Mouse (Mus musculus): ENCODE data around the gene 2310061I04Rik. TPM values are rescaled to one million over a fixed set of nuclear protein-coding genes. Genes with fewer than 3 reads are reported as not detected.

2310061I04Rik gene
- polyA plus RNA-seq, 1 experiment from 2014 or later, result 23.9 TPM

- Histone ChIP-seq H3K27me3 (replicated peaks) (no peaks in the 10 kb centered on the region), H3K36me3 (peaks cover 23% of the 10 kb centered on the region), H3K4me3 (replicated peaks) (no peak overlapping the region), H3K27ac (peak overlapping the region; percentile 92), H3K9me3 (no peaks in the 10 kb centered on the region), H3K9ac (no peak overlapping the region), H3K4me2 (no peak overlapping the region), H3K4me1 (peaks cover 13% of the 10 kb centered on the region; the same call in 1 of the 2 replicates)
- WGBS, result 70% methylated on average over 5 of the region's 5 CpGs
- no peak for ATAC-seq (ENCODE audit: insufficient read depth, low FRiP score, low read depth)
Observed at GRCm38 (mm10) chr17:35920862-35921562, 23.8 kb upstream of the 2310061I04Rik start.

DNA sequence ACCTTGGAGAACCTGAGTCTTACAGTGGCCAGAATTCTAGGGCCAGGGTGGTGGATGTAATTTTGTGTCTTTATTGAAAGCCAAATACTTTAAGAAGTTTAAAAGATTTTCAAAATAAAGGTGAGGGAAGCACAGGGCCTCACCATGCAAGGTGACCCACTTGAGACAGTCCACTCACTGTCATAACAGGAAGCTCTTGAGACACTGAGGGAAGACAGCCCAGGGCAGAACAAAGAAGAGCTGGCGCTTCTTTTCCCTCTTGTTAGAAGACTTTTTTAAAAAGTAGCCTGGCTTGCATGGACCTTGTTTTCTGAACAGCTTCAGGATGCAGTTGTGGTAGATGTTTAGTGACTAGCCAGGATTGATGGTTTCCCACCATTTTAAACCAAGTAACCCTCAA, 23.2 kb upstream of the 2310061I04Rik start:
- peak overlapping the region; percentile 92 for H3K27ac ChIP-seq
- no peaks in the 10 kb centered on the region for H3K27me3 ChIP-seq (replicated peaks)
- no peak overlapping the region for H3K4me3 ChIP-seq (replicated peaks)
- peaks cover 21% of the 10 kb centered on the region for H3K36me3 ChIP-seq
- peaks cover 13% of the 10 kb centered on the region; the same call in 1 of the 2 replicates for H3K4me1 ChIP-seq
- H3K9me3 ChIP-seq, result no peaks in the 10 kb centered on the region
- no peak overlapping the region; the same call in 1 of the 2 replicates for H3K9ac ChIP-seq
- no peak for ATAC-seq (ENCODE audit: insufficient read depth, low FRiP score, low read depth)
- 56% methylated on average over 1 of the region's 1 CpGs for WGBS
- peak overlapping the region; percentile 78; the same call in 1 of the 2 replicates for H3K4me2 ChIP-seq

DNA sequence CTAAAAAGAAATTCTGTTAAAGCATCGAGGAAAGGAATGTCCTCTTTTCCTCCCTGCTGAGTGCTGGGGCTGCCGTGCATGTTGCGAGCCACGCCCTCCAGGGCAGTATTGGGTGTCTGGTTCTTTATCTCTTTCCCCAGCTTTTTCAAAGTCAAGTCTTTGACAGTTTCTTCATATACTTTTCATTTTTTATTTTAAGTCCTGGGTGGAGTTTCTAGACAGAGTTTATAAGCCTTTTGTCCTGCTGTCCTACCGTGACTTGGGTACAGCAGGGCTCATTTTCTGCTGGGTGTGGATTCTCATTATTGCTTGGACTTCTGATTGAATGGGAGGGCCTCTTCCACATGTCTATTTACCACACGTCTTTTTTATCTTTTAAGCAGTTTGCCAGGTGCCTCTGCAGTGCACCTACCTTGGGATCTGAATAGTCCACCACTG, 22.7 kb upstream of the 2310061I04Rik start:
- Histone ChIP-seq H3K4me1 (peaks cover 13% of the 10 kb centered on the region; the same call in 1 of the 2 replicates), H3K9ac (no peak overlapping the region), H3K36me3 (peaks cover 16% of the 10 kb centered on the region), H3K4me2 (peak overlapping the region; percentile 78), H3K27ac (peak overlapping the region; percentile 92), H3K9me3 (no peaks in the 10 kb centered on the region), H3K27me3 (replicated peaks) (no peaks in the 10 kb centered on the region), H3K4me3 (replicated peaks) (peak overlapping the region; percentile 77; the same call in 1 of the 2 replicates)
- 36% methylated on average over 6 of the region's 6 CpGs for WGBS
- ATAC-seq (ENCODE audit: insufficient read depth, low FRiP score, low read depth), result no peak

DNA sequence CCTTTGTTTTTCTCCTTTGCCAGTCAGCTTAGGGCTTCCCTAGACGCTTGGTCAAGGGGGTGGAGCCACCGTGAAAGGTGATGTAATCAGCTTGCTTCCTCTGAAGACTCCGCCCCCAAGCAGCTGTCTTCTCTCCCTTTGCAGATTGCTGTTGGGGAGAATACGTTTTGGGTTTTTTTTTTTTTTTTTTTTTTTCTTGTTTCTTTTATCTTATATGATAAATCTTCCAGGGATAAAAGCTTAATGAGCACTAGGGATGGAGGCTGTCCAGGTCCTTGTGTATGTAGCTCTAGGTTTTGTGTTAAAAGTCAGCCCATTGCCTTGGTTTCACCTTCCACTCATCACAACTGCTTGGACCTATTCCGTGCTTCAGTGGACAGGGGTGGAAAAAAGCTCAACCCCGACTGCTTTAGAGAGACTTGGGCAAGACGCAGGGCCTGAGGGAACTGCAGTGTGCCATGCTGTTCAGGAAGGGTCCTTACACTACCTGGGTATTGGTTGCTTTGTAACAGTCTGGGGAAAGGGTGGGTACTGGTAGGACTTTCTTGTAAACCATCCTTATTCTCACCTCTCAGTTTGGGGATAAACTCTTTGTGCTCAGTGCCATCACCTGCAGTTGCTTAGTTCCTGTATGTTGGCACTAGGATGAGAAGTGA, 22.0 kb upstream of the 2310061I04Rik start:
- 7% methylated on average over 7 of the region's 7 CpGs for WGBS
- Histone ChIP-seq H3K4me2 (peak overlapping the region; percentile 78), H3K9me3 (no peaks in the 10 kb centered on the region), H3K4me1 (peaks cover 13% of the 10 kb centered on the region; the same call in 1 of the 2 replicates), H3K4me3 (replicated peaks) (peak overlapping the region; percentile 77), H3K27ac (peak overlapping the region; percentile 97), H3K36me3 (peaks cover 16% of the 10 kb centered on the region), H3K9ac (peak overlapping the region; percentile 30; the same call in 1 of the 2 replicates), H3K27me3 (replicated peaks) (no peaks in the 10 kb centered on the region)
- peak; percentile 36 for ATAC-seq (ENCODE audit: insufficient read depth, low FRiP score, low read depth)

DNA sequence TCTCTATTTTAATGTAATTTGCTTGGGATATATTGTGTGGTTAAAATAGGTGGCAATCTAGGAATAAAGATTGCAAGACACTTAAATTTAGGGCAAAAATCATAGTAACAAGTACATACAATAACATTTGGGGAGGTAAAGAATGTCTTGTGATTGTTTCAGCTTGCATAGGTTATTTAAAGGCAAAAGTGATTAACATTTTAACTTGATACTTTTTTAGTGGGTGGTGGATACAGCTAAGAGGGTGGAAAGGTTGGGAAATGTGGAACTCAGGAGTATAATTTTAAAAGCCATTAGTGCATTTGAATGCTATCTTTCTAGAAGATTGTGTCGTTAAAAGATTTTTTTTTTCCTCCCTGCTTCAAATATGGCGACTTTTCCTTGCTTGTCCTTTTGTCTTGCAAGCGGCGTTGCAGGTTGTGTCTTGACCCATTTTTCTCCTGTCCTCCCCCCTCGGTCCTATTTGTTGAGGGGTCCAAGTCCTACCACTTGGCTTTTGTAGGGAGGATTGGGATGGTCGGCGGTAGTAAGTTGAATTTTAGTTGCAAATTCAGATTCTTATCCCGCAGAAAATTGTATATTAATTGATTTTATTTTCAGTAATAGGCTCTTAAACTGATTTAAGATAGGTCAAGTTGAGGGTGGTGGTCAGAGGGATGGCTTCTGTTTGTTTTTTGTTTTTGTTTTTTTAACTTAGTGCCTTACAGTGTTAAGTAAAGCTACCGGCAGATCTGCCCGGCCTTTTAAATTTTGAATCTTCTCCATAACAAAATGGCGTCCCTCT, 21.2 kb upstream of the 2310061I04Rik start:
- H3K4me1 ChIP-seq, result peaks cover 13% of the 10 kb centered on the region; the same call in 1 of the 2 replicates
- no peaks in the 10 kb centered on the region for H3K9me3 ChIP-seq
- under 1% methylated on average over 11 of the region's 11 CpGs for WGBS
- peak overlapping the region; percentile 77 for H3K4me3 ChIP-seq (replicated peaks)
- no peak for ATAC-seq (ENCODE audit: insufficient read depth, low FRiP score, low read depth)
- H3K27me3 ChIP-seq (replicated peaks), result no peaks in the 10 kb centered on the region
- peaks cover 16% of the 10 kb centered on the region for H3K36me3 ChIP-seq
- H3K27ac ChIP-seq, result peak overlapping the region; percentile 97
- peak overlapping the region; percentile 92 for H3K9ac ChIP-seq
- H3K4me2 ChIP-seq, result peak overlapping the region; percentile 78

DNA sequence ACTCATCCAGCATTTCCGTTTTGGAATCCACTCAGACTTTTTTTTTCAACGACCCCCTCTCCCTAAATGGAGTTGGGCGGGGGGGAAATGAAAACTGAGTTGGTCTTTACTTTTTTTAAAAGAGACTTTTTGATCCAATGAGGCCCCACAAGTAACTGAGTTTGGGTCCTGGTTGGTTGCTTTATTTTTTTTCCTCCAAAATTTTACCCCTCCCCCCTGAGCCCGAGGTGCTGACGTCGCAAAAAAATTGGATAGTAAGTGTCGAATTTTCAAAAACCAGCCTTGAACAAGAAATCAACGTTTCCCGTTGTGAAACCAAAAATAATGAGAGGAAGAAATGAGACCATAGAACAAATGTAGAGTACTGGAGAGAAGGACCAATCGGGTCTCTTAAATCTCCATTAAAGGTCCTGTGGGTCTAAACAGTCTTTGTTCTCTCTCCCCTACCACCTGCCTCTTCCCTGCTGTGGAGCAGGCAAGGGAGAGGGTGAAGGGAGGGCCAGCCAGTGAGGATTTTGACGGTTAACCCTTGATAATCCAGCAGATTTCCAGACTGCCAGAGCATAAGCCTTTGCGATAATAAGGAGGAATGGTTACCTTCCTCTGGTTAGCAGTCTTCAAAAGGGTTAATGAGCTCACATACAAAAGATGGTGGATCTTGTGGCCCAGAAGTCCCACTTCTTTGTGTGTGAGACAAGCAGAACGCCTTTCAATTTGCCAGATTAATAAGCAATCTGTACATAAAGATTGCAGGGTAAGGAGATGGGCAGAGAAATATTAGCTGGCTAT, 20.4 kb upstream of the 2310061I04Rik start:
- under 1% methylated on average over 13 of the region's 13 CpGs for WGBS
- peak overlapping the region; percentile 78 for H3K4me2 ChIP-seq
- H3K27me3 ChIP-seq (replicated peaks), result no peaks in the 10 kb centered on the region
- no peaks in the 10 kb centered on the region for H3K9me3 ChIP-seq
- peaks cover 13% of the 10 kb centered on the region; the same call in 1 of the 2 replicates for H3K4me1 ChIP-seq
- no peak for ATAC-seq (ENCODE audit: insufficient read depth, low FRiP score, low read depth)
- H3K36me3 ChIP-seq, result peaks cover 15% of the 10 kb centered on the region
- H3K9ac ChIP-seq, result peak overlapping the region; percentile 92
- H3K27ac ChIP-seq, result peak overlapping the region; percentile 97
- peak overlapping the region; percentile 77 for H3K4me3 ChIP-seq (replicated peaks)

GRCm38 (mm10) chr17:35917143-35917462, 19.9 kb upstream of the 2310061I04Rik start:
- peaks cover 13% of the 10 kb centered on the region for H3K36me3 ChIP-seq
- H3K4me1 ChIP-seq, result peaks cover 13% of the 10 kb centered on the region; the same call in 1 of the 2 replicates
- peak overlapping the region; percentile 92 for H3K9ac ChIP-seq
- no peak for ATAC-seq (ENCODE audit: insufficient read depth, low FRiP score, low read depth)
- no peaks in the 10 kb centered on the region for H3K27me3 ChIP-seq (replicated peaks)
- 0% methylated on average over 8 of the region's 8 CpGs for WGBS
- peak overlapping the region; percentile 77 for H3K4me3 ChIP-seq (replicated peaks)
- peak overlapping the region; percentile 97 for H3K27ac ChIP-seq
- H3K4me2 ChIP-seq, result peak overlapping the region; percentile 78
- no peaks in the 10 kb centered on the region for H3K9me3 ChIP-seq

DNA sequence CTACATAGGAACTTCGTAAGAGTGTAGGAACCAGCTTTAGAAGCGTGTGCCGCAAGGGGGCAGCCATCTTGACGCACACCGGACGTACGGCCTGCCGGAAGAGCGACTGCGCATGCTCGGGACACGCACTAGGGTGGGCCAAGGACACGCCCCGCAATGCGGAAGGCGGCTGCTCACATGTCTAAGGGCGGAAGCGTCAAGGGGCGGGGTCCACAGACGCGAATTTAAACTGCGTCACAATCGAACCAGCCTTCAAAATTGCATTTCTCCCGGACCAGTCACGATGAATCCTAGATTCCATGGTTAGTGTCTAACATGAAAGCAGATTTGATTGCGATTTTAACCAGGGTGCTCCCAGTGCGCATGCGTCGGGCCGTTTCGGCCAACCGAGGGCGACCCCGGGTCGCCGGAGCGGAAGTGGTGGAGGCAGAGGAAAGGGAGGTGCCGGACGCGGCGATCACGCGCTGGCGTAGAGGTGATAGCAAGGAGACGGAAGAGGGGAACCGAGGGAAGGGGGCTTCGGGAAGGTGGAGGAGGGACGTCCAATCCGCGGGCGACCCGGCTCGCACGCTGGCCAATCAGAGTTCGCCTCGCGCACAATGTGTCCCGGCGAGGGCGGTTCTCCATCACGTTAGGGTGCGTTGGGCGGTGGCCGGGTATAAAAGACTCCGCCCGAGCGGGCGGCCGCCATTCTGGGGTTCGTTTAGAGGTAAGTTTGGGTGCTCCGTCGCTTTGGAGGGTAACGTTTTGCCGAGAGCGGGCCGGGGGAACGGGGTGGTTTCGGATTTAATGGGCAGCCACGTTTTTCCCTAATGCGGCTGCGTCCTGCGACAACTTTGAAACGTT, 19.3 kb upstream of the 2310061I04Rik start, which contains the start of the genes Mrps18b and Ppp1r10:
Gene Mrps18b (minus strand): TSS at position 93 of the 846 bp plus-strand sequence.
Gene Ppp1r10 (plus strand): TSS at position 138 of the 846 bp plus-strand sequence.
- Histone ChIP-seq H3K9me3 (no peaks in the 10 kb centered on the region), H3K4me2 (peak within 1 kb of the TSS; percentile 78), H3K9ac (peak within 1 kb of the TSS; percentile 92), H3K4me1 (peaks cover 13% of the 10 kb centered on the region; the same call in 1 of the 2 replicates), H3K4me3 (replicated peaks) (peak within 1 kb of the TSS; percentile 77), H3K36me3 (peaks cover 13% of the 10 kb centered on the region), H3K27me3 (replicated peaks) (no peaks in the 10 kb centered on the region), H3K27ac (peak within 1 kb of the TSS; percentile 97)
- ATAC-seq (ENCODE audit: insufficient read depth, low FRiP score, low read depth), result peak; percentile 94
- under 1% methylated on average over 83 of the region's 83 CpGs for WGBS

GRCm38 (mm10) chr17:35915538-35916296, 18.5 kb upstream of the 2310061I04Rik start:
- H3K4me2 ChIP-seq, result peak overlapping the region; percentile 68
- peak overlapping the region; percentile 69 for H3K9ac ChIP-seq
- peaks cover 19% of the 10 kb centered on the region for H3K36me3 ChIP-seq
- H3K4me3 ChIP-seq (replicated peaks), result peak overlapping the region; percentile 77
- no peaks in the 10 kb centered on the region for H3K9me3 ChIP-seq
- H3K27me3 ChIP-seq (replicated peaks), result no peaks in the 10 kb centered on the region
- H3K27ac ChIP-seq, result peak overlapping the region; percentile 92
- H3K4me1 ChIP-seq, result peaks cover 9% of the 10 kb centered on the region; the same call in 1 of the 2 replicates
- no peak for ATAC-seq (ENCODE audit: insufficient read depth, low FRiP score, low read depth)
- WGBS, result 2% methylated on average over 28 of the region's 28 CpGs

DNA sequence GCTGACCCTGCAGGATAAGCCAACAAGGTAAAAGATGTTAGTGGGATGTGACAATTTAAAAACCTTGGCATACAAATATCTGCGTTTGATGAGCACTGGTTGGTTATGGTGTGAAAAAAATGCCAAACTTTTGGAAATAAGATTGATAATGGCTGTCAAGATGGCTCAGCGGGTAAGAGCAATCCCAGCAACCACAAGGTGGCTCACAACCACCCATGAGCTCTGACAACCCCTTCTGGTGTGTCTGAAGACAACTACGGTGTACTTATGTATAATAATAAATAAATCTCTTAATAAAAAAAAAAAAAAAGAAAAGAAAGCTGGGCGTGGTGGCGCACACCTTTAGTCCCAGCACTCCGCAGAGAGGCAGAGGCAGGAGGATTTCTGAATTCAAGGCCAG, 17.7 kb upstream of the 2310061I04Rik start:
- Histone ChIP-seq H3K27me3 (replicated peaks) (no peaks in the 10 kb centered on the region), H3K27ac (no peak overlapping the region), H3K4me3 (replicated peaks) (peak overlapping the region; percentile 77), H3K4me1 (peaks cover 4% of the 10 kb centered on the region; the same call in 1 of the 2 replicates), H3K4me2 (peak overlapping the region; percentile 68), H3K9me3 (no peaks in the 10 kb centered on the region), H3K9ac (0 out of 2 replicates have a peak overlapping the region, but pooled peaks have one; percentile 69), H3K36me3 (peaks cover 19% of the 10 kb centered on the region)
- 74% methylated on average over 6 of the region's 6 CpGs for WGBS
- no peak for ATAC-seq (ENCODE audit: insufficient read depth, low FRiP score, low read depth)
